8 mouse cellular contexts compared by ENCODE assay signal in genomic region chr3:100768170-100768624, GRCm38 (mm10). TPM values are rescaled to one million over a fixed set of nuclear protein-coding genes. Genes with fewer than 3 reads are reported as not detected.
DNase-seq lines count a peak whose midpoint lies in the region; ATAC-seq and TF ChIP-seq lines count a peak whose summit lies in the region.

No protein-coding gene starts in this region.

- peak overlapping the region; percentile 64 for H3K27ac ChIP-seq in gastrocnemius, adult 2 months
- peak overlapping the region; percentile 67 for H3K27ac ChIP-seq in embryonic facial prominence, embryonic 12.5 days
- peak overlapping the region; percentile 55 for H3K27ac ChIP-seq in hindbrain, embryonic 12.5 days
- peak overlapping the region; percentile 14 for H3K27ac ChIP-seq in limb, embryonic 12.5 days
- no peak overlapping the region for H3K27ac ChIP-seq in neural tube, embryonic 11.5 days (ENCODE audit: low read depth, low read length)

- peak overlapping the region; percentile 61 for H3K4me3 ChIP-seq in gastrocnemius, adult 2 months
- no peak overlapping the region for H3K4me3 ChIP-seq in embryonic facial prominence, embryonic 12.5 days
- no peak overlapping the region for H3K4me3 ChIP-seq in hindbrain, embryonic 12.5 days
- no peak overlapping the region for H3K4me3 ChIP-seq in limb, embryonic 12.5 days (replicated peaks)
- no peak overlapping the region for H3K4me3 ChIP-seq in neural tube, embryonic 11.5 days (ENCODE audit: low read depth, low read length)

- DNase-seq in gastrocnemius, adult 2 months, result no peak
- no peak for DNase-seq in gastrocnemius, postnatal 36 days
- DNase-seq in neural tube, embryonic 11.5 days (ENCODE audit: low spot score), result peak; percentile 60
- no peak for DNase-seq in ovary, postnatal 14 days (ENCODE audit: low spot score)
- no peak for DNase-seq in urinary bladder, postnatal 14 days (ENCODE audit: low spot score)

- H3K9me3 ChIP-seq in embryonic facial prominence, embryonic 12.5 days, result no peaks in the 10 kb centered on the region
- H3K9me3 ChIP-seq in hindbrain, embryonic 12.5 days (replicated peaks), result no peaks in the 10 kb centered on the region
- 0 out of 2 replicates have a peak, but pooled peaks cover 2% of the 10 kb centered on the region for H3K9me3 ChIP-seq in limb, embryonic 12.5 days
- no peaks in the 10 kb centered on the region for H3K9me3 ChIP-seq in neural tube, embryonic 11.5 days (ENCODE audit: control insufficient read depth, low read length)

- H3K27me3 ChIP-seq in embryonic facial prominence, embryonic 12.5 days, result no peaks in the 10 kb centered on the region
- H3K27me3 ChIP-seq in hindbrain, embryonic 12.5 days, result no peaks in the 10 kb centered on the region
- no peaks in the 10 kb centered on the region for H3K27me3 ChIP-seq in limb, embryonic 12.5 days
- no peaks in the 10 kb centered on the region for H3K27me3 ChIP-seq in neural tube, embryonic 11.5 days (ENCODE audit: control insufficient read depth, insufficient read depth, low read length)

- no peaks in the 10 kb centered on the region for H3K4me1 ChIP-seq in embryonic facial prominence, embryonic 12.5 days
- 0 out of 2 replicates have a peak, but pooled peaks cover 4% of the 10 kb centered on the region for H3K4me1 ChIP-seq in hindbrain, embryonic 12.5 days
- peaks cover 21% of the 10 kb centered on the region for H3K4me1 ChIP-seq in limb, embryonic 12.5 days (replicated peaks)
- H3K4me1 ChIP-seq in neural tube, embryonic 11.5 days (ENCODE audit: control insufficient read depth, insufficient read depth, low read length), result 0 out of 2 replicates have a peak, but pooled peaks cover 3% of the 10 kb centered on the region

- ATAC-seq in embryonic facial prominence, embryonic 12.5 days (ENCODE audit: insufficient number of reproducible peaks, insufficient read depth, low FRiP score, low TSS enrichment), result peak; percentile 52; the same call in 1 of the 2 replicates
- 0 out of 2 replicates have a peak, but pooled peaks have one; percentile 61 for ATAC-seq in hindbrain, embryonic 12.5 days (ENCODE audit: low FRiP score)
- no peak for ATAC-seq in limb, embryonic 12.5 days (ENCODE audit: insufficient number of reproducible peaks, insufficient read depth, low FRiP score, low TSS enrichment, low read depth)
- peak; percentile 55; the same call in 1 of the 2 replicates for ATAC-seq in neural tube, embryonic 11.5 days (ENCODE audit: insufficient read depth, low FRiP score, low TSS enrichment)

- WGBS in embryonic facial prominence, embryonic 12.5 days, result 29% methylated on average over 12 of the region's 15 CpGs
- 27% methylated on average over 15 of the region's 15 CpGs for WGBS in hindbrain, embryonic 12.5 days
- whole genome bisulfite sequencing in limb, embryonic 12.5 days, result 41% methylated on average over 15 of the region's 15 CpGs
- WGBS in neural tube, embryonic 11.5 days, result 47% methylated on average over 15 of the region's 15 CpGs

- no peak overlapping the region for H3K9ac ChIP-seq in embryonic facial prominence, embryonic 12.5 days
- H3K9ac ChIP-seq in hindbrain, embryonic 12.5 days, result peak overlapping the region; percentile 35; the same call in 1 of the 2 replicates
- no peak overlapping the region for H3K9ac ChIP-seq in limb, embryonic 12.5 days (replicated peaks)
- peak overlapping the region; percentile 15; the same call in 1 of the 2 replicates for H3K9ac ChIP-seq in neural tube, embryonic 11.5 days (ENCODE audit: low read length)

- H3K4me2 ChIP-seq in embryonic facial prominence, embryonic 12.5 days (replicated peaks), result peak overlapping the region; percentile 32
- H3K4me2 ChIP-seq in hindbrain, embryonic 12.5 days (replicated peaks), result peak overlapping the region; percentile 41
- peak overlapping the region; percentile 13 for H3K4me2 ChIP-seq in limb, embryonic 12.5 days
- no peak overlapping the region; the same call in 1 of the 2 replicates for H3K4me2 ChIP-seq in neural tube, embryonic 11.5 days (ENCODE audit: low read depth)

- no peaks in the 10 kb centered on the region for H3K36me3 ChIP-seq in embryonic facial prominence, embryonic 12.5 days
- no peaks in the 10 kb centered on the region for H3K36me3 ChIP-seq in hindbrain, embryonic 12.5 days
- no peaks in the 10 kb centered on the region for H3K36me3 ChIP-seq in limb, embryonic 12.5 days
- H3K36me3 ChIP-seq in neural tube, embryonic 11.5 days (ENCODE audit: control insufficient read depth, insufficient read depth, low read length), result no peaks in the 10 kb centered on the region

- intact Hi-C loops in gastrocnemius, adult 2 months (cut with DNase I), result loop anchor here (1.0 kb wide), 1 partner anchor 138 kb away; no protein-coding TSS in a partner anchor
- intact Hi-C loops in gastrocnemius, postnatal 36 days (cut with DNase I), result loop anchor here (2.0 kb wide), 1 partner anchor 137 kb away; no protein-coding TSS in a partner anchor

- peak; percentile 65 for TF ChIP-seq CTCF in gastrocnemius, adult 2 months (IDR thresholded peaks at IDR 0.05)

RNA-seq across cellular contexts. Expression of gene Vtcn1, which starts 57.1 kb away (rescaled TPM):
- under 1 TPM in 1 of 2 experiments, not detected in 1; 0.28 TPM for total RNA-seq in gastrocnemius, adult 2 months (2021)
- total RNA-seq in gastrocnemius, postnatal 36 days (2021), result under 1 TPM; 0.20 to 0.26 TPM
- polyA plus RNA-seq in embryonic facial prominence, embryonic 12.5 days (2016; fragmentation: Nextera tagmentation; extraction: Ambion mirVana), result 0.11 TPM in 1 of 2 replicates, not detected in the other
- 0.15 TPM in 1 of 2 replicates, not detected in the other for polyA plus RNA-seq in hindbrain, embryonic 12.5 days (2016; fragmentation: Nextera tagmentation; extraction: Ambion mirVana)
- not detected in 2 replicates for polyA plus RNA-seq in limb, embryonic 12.5 days (2016; fragmentation: Nextera tagmentation; extraction: Ambion mirVana)
- polyA plus RNA-seq in neural tube, embryonic 11.5 days (2014; fragmentation: Nextera tagmentation; extraction: Ambion mirVana), result 0.15 TPM in 1 of 2 replicates, not detected in the other

Comparison
In these comparisons a context has a peak if more than half of its experiments do, and no peak if none do; other contexts are left out.
1. H3K9ac ChIP-seq: peak in hindbrain, embryonic 12.5 days (single experiment) and neural tube, embryonic 11.5 days (single experiment); none in embryonic facial prominence, embryonic 12.5 days (single experiment) and limb, embryonic 12.5 days (single experiment).